Mouse (Mus musculus): ENCODE measurements around the gene Sec31b.

DNA sequence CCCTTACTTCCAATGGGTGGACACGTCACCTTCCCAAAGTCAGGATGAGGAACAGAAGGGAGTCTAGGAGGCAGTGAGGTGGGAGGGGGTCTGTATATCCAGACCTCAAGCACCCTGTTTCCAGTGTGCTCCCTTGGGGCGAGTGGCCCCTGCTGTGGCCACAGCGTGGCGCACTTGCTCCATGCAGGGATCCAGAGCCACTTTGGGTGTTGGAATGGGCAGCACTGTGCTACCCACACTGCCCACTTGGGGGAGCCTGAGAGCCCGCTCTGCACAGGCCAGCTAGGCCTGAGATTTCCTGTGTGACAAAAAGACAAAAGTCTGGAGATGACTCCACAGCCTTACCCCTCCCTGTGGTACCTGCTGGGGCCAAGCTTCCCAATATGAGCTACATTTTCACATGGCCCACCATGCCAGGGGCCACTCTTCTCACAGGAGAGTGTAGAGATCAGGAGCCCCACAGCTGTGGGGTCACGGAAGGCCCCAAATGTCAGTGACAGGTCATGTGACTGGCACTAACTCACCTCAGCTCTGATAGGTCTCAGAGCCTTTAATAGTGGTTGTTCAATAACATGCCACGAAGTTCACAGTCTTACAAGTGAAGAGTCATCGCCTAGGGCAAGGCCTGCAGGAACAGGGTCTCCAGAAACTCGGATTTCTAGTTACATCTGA, 37.1 kb upstream of the Sec31b start:
- peak; percentile 99 for TF ChIP-seq CTCF (IDR thresholded peaks at IDR 0.05; ENCODE audit: extremely low read depth, insufficient read depth, insufficient read length, insufficient replicate concordance)
- TF ChIP-seq POLR2A (IDR thresholded peaks at IDR 0.05; ENCODE audit: low read depth, low read length), result no peak
